Mouse (Mus musculus): ENCODE results near the gene Slc27a1. TPM values are rescaled to one million over a fixed set of nuclear protein-coding genes. Genes with fewer than 3 reads are reported as not detected.

The Slc27a1 gene
- total RNA-seq, 4 experiments from 2014 or later, result 141 to 186 (median 160) TPM

- no peak for DNase-seq
Measured at GRCm38 (mm10) chr8:71558071-71558957, 10.4 kb upstream of the Slc27a1 start, which contains the start of gene Tmem221. TSS of gene Tmem221 (minus strand) at chr8:71558871.

GRCm38 (mm10) chr8:71558958-71559690 lies 9.6 kb upstream of the Slc27a1 start:
- peak; percentile 87 for DNase-seq

DNA sequence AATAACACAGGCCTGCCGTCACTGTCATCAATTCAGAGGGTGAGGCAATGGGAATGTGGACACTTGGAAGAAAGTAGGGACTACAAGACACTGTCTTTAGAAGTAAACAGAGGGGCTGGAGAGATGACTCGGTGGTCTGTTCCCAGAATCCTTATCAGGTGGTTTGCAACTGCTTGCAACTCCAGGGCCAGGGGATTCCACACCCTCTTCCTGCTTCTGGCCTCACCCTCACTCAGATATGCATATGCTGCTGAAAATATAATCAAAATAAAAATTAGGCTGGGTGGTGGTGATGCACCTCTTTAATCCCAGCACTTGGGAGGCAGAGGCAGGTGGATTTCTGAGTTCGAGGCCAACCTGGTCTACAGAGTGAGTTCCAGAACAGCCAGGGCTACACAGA lies 8.6 kb upstream of the Slc27a1 start:
- no peak for DNase-seq

DNA sequence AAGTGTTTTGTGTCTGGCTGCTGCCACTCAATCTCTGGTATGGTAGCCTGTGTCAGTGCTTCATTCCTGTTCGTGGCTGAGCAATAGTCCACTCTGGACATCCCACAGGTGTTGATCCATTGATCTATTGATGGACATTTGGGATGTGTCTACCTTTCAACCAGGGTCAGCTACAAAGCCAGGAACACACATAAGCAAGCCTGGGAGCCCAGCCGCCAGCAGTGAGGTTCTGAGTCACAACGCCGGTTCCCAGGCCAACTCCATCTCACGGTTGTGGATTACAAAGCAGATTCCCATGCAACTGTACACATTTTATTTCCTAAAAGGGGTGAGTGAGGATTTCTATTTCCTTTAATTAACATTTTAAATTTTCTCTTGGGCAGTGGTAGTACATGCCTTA lies 7.9 kb upstream of the Slc27a1 start:
- no peak for DNase-seq

GRCm38 (mm10) chr8:71561401-71561800 lies 7.3 kb upstream of the Slc27a1 start:
- DNase-seq, result no peak

DNA sequence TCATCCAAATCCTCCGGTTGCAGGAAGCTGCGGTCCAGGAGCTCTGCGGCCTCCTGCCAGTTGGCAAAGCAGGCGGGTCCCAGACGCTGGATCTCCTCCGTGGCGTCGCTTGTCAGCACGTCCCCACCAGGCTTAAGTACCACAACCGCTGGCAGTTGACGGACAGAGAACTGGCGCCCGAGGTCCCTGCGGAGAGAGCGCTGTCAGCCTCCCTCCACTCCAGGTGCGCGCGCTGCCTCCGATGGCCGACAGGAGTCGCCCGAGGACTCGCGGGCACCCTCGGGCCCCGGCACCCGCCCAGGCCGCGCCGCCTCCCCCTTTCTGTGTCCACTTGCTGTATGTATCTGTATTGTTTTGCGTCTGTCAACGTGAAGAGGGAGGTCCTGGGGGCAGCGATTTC lies 5.9 kb upstream of the Slc27a1 start:
- peak; percentile 70 for DNase-seq

DNA sequence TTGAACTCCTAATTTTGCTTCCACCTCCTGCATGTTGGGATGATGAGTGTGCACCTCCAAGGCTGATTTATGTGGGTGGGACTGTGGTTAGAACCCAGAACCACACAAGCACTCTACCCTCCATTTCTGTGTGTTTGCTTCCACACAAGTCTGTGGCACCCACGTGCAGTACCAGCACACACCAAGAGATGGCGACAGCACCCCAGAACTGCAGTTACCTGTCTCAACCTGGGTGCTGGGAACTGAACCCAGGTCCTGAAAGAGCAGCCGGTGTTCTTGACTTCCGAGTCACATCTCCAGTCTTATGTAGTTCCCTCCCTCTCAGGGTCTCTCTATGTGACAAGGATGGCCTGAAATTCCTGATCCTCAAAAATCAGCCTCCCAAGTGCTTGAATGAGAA lies 4.7 kb upstream of the Slc27a1 start:
- no peak for DNase-seq

DNA sequence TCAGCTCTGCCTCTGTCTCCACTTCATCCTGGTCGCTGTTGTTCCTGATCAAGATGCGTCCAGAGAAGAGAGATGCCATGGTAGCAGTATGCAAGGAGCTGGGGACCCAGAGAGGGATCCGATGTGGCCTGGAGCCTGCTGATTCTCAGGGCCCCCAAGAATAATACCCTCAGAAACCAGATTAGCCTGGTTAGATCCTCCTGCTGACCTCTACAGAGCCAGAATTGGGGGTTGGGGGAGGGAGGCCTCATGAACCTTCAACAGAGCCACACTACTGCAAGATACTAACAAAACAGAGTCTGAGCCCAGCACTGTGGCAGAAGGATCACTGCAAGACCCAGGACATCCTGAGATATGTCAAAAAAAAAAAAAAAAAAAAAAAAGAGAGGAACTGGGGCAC lies 2.2 kb upstream of the Slc27a1 start, which contains the start of gene Nxnl1:
Gene Nxnl1, minus strand, starts transcription at position 101 of the 400 bp plus-strand sequence.
- DNase-seq, result no peak

GRCm38 (mm10) chr8:71567587-71567986 lies 1.1 kb upstream of the Slc27a1 start:
- DNase-seq, result no peak

DNA sequence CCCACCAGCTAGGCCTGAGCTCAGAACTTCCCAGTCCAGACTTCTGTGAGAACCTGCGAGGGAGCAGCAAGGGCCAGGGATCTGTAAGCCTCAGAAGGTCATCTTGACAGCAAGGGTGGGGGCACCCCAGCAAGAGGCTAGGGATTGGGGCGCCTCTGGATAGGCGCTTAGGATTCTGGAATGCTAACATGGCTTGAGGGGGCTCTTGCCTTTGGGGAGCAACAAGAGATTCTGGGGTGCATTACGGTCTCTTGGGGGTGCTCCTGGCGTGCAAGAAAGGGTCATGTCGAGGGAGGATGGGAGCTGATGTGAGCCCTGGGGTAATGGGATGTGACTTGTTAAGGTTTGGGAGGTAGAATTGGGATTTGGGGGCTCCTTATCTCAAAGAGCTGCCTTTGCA lies 259 bp downstream of the Slc27a1 start:
- peak; percentile 51 for DNase-seq

- peak; percentile 90 for DNase-seq
Measured at GRCm38 (mm10) chr8:71569366-71570290, 946 bp downstream of the Slc27a1 start.

DNA sequence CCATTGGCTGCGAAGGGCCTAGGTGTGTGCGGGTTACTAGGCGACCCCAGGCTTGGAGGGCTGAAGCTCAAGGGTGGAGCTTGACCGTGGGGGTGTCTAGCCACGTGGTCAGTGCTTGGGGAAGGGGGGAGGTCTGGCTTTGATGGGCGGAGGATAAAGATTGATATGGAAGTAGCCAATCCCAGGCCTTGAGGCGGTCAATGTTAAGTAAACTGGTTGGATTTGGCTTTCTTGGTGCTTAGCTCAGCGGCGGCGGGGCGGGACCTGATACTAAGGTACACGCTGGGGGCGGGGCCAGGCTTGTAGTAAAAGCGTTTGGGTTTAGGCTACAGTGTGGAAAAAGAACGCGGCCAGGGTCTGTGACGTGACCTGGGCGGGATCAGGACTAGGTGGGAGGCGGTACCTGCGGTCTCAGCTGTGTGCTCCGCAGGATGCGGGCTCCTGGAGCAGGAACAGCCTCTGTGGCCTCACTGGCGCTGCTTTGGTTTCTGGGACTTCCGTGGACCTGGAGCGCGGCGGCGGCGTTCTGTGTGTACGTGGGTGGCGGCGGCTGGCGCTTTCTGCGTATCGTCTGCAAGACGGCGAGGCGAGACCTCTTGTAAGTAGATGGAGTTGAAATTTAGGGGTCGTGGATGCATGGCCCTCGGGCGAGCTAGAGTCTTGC lies 1.7 kb downstream of the Slc27a1 start:
- DNase-seq, result peak; percentile 97

DNA sequence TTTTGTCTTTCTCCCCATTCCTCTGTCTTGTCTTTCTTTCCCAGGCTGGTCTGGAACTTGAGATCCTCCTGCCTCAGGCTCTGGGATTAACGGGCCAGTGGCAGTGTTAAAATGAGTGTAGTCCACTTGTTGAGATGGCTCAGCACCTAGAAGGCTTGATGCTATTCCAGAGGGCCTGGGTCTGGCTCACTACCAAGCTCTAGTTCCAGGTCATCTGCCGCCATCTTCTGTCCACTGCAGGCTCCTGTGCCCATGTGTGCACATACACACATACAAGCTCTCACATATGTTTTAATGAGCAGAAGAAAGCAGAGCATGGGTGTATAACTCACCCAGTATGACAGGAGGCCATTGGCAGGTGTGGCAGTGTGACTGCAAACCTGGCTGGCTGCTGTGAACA lies 3.4 kb downstream of the Slc27a1 start:
- DNase-seq, result no peak

GRCm38 (mm10) chr8:71572847-71573633 lies 4.4 kb downstream of the Slc27a1 start:
- DNase-seq, result no peak

DNA sequence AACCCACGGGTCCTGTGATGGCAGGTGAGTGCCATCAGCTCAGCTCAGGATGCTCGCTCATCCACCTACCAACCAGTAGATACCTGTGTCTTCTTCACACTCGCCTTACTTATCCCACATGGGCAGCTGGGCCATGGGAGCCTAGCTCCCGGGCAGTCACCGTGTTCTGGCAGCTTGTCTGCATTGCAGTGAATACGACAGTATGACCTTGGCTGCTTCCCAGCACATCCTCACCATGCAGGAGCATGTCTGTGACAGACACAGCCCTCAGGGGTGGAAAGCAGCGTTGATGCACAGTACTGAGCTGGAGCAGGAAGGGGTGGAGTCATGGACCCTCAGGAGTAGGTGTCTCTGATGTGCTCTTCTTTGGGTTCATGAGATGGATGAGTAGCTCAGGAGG lies 5.7 kb downstream of the Slc27a1 start:
- no peak for DNase-seq

GRCm38 (mm10) chr8:71575020-71575419 lies 6.3 kb downstream of the Slc27a1 start:
- no peak for DNase-seq

DNA sequence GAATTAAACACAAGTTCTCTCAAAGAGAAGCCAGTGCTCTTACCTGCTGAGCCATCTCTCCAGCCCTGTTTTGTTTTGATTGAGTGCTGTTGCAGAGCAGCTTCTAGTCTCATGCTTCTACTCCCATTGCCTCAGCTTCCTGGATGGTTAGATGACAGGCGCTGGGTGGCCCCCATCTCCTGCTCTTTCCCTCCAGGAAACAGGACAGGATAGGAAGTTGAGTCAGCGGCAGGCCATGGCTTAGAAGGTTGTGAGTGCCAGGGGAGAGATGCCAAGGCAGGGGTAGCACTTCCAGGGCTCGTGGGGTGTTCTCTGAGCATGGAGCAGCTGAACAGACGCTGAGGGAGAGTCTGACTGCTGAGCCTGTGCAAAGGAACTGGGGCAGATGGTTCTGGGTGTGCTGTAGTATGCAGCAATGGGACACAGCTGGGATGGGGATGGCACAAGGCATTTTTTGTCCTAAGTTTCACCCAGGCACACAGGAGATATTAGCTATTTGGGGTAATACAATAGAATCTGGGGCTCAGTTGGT lies 9.2 kb downstream of the Slc27a1 start:
- no peak for DNase-seq

DNA sequence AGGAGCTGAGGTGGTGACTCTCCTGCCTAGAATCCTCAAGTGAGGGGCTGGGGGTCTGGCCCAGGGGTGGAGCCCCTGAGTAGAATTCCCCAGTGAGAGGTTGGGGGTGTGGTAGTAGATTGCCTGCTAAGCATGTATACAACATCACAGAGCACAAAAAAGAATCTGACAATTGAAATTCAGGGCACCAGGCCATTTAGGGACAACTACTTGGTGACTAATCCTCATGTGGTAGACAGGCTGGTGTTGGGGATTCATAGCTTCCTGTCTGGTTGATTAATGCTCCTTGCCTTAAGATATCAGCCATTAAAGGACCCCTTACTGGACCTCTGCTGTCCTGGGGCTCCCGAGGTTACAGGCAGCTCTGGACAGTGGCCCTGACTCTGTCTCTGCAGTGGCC lies 10.3 kb downstream of the Slc27a1 start:
- DNase-seq, result no peak

GRCm38 (mm10) chr8:71579476-71579875 lies 10.8 kb downstream of the Slc27a1 start:
- DNase-seq, result peak; percentile 80

DNA sequence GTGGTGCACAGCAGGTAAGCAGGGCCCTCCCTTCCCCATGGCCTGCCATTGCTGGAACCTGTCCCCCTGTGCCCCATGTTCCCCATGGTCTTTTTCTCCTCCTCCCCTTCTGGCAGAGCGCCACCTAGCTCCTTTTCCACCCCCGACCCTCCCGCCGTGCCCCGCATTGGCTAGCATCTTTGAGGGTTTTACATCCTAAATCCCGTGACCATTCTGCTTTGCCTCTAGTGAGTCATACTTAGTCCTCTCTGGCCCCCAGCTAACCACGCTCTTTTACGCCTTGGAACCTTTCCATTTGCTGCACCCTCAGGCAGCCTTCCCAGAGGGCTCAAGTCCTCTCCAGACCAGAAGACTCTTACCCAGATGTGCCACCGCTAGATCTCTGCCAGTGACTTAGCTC lies 11.5 kb downstream of the Slc27a1 start:
- no peak for DNase-seq

DNA sequence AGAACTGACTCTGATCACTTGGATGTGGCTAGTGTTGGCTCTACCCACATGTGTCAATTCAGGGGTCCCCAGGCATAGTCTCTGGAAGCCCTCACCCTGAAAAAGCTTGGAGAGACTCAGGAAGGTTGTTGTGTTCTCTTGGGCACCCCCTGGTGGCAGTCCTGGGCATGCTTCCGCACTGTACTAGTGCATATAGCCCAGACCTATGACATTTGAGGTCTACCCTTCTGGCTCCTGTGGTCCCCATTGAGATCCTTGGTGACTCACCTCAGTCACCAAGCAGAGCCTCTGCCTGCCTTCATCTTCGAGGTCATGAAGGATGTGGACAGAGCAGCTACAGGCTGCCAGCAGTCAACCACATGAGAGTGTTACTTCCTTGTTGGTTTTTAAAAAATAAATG lies 18.2 kb downstream of the Slc27a1 start:
- DNase-seq, result no peak
